Comparison of ENCODE assay signal across 8 mouse cellular contexts in genomic region chr10:81379183-81379553, GRCm38 (mm10). TPM values are rescaled to one million over a fixed set of nuclear protein-coding genes. Genes with fewer than 3 reads are reported as not detected.
DNase-seq lines count a peak whose midpoint lies in the region; ATAC-seq and TF ChIP-seq lines count a peak whose summit lies in the region.

No protein-coding gene starts in this region.

- H3K9ac ChIP-seq in heart, adult 2 months (ENCODE audit: low read depth, low read length), result no peak overlapping the region
- no peak overlapping the region; the same call in 1 of the 2 replicates for H3K9ac ChIP-seq in forebrain, postnatal 0 days
- H3K9ac ChIP-seq in liver, embryonic 16.5 days (ENCODE audit: low read depth, low read length), result peak overlapping the region; percentile 75

- ATAC-seq in forebrain, postnatal 0 days, result no peak
- ATAC-seq in liver, embryonic 16.5 days (ENCODE audit: low read depth), result no peak

- H3K9me3 ChIP-seq in E14TG2a.4 (ENCODE audit: low read length), result no peaks in the 10 kb centered on the region
- no peaks in the 10 kb centered on the region for H3K9me3 ChIP-seq in forebrain, postnatal 0 days (ENCODE audit: low read length)
- H3K9me3 ChIP-seq in liver, embryonic 16.5 days (replicated peaks; ENCODE audit: control insufficient read depth, low read length), result no peaks in the 10 kb centered on the region

- H3K79me2 ChIP-seq in heart, adult 2 months (replicated peaks; ENCODE audit: control insufficient read depth, insufficient read depth, low read length), result peaks cover 2% of the 10 kb centered on the region

- intact Hi-C loops in heart, adult 2 months (cut with DNase I), result no loop called here
- intact Hi-C loops in heart, postnatal 14 days (cut with DNase I), result no loop called here

- DNase-seq in heart, adult 2 months, result no peak
- no peak for DNase-seq in heart, postnatal 14 days
- no peak for DNase-seq in forebrain, postnatal 0 days
- DNase-seq in adrenal gland, adult 8-10 months, result no peak
- DNase-seq in layer of hippocampus, adult 11-12 months (ENCODE audit: low spot score), result no peak
- no peak for DNase-seq in right cerebral cortex, postnatal 10 days (ENCODE audit: low spot score in 2 of 2)

- 59% methylated on average over 3 of the region's 3 CpGs for WGBS in heart, adult 2 months
- 56% methylated on average over 3 of the region's 3 CpGs for WGBS in forebrain, postnatal 0 days
- WGBS in liver, embryonic 16.5 days (ENCODE audit: insufficient replicate concordance), result 54% methylated on average over 3 of the region's 3 CpGs

- H3K4me2 ChIP-seq in forebrain, postnatal 0 days (ENCODE audit: low read depth), result peak overlapping the region; percentile 92
- peak overlapping the region; percentile 83 for H3K4me2 ChIP-seq in liver, embryonic 16.5 days (ENCODE audit: low read depth, low read length)

- no peak for TF ChIP-seq EP300 in heart, adult 2 months (IDR thresholded peaks at IDR 0.05; ENCODE audit: insufficient read depth, low read depth, low read length)

- no peak for TF ChIP-seq POLR2A in heart, adult 2 months (IDR thresholded peaks at IDR 0.05; ENCODE audit: insufficient read depth, low read depth, low read length)

- H3K36me3 ChIP-seq in heart, adult 2 months (ENCODE audit: control insufficient read depth, insufficient read depth, low read length), result no peaks in the 10 kb centered on the region
- peaks cover 34% of the 10 kb centered on the region for H3K36me3 ChIP-seq in E14TG2a.4 (ENCODE audit: insufficient read depth, low read length)
- peaks cover 6% of the 10 kb centered on the region; the same call in 1 of the 2 replicates for H3K36me3 ChIP-seq in forebrain, postnatal 0 days (ENCODE audit: insufficient read depth)
- peaks cover 21% of the 10 kb centered on the region for H3K36me3 ChIP-seq in liver, embryonic 16.5 days (ENCODE audit: control insufficient read depth, insufficient read depth)

- H3K27ac ChIP-seq in heart, adult 2 months, result peak overlapping the region; percentile 72
- H3K27ac ChIP-seq in forebrain, postnatal 0 days (ENCODE audit: low read depth, low read length), result 0 out of 2 replicates have a peak overlapping the region, but pooled peaks have one; percentile 10
- peak overlapping the region; percentile 100 for H3K27ac ChIP-seq in liver, embryonic 16.5 days (ENCODE audit: low read length)

- H3K27me3 ChIP-seq in heart, adult 2 months (ENCODE audit: control insufficient read depth, insufficient read depth, low read length), result no peaks in the 10 kb centered on the region
- H3K27me3 ChIP-seq in E14TG2a.4 (ENCODE audit: insufficient read depth, low read length), result no peaks in the 10 kb centered on the region
- no peaks in the 10 kb centered on the region for H3K27me3 ChIP-seq in forebrain, postnatal 0 days (ENCODE audit: insufficient read depth, low read length)
- no peaks in the 10 kb centered on the region for H3K27me3 ChIP-seq in liver, embryonic 16.5 days (ENCODE audit: control insufficient read depth, insufficient read depth, low read depth, low read length)

- H3K4me1 ChIP-seq in heart, adult 2 months (ENCODE audit: control insufficient read depth, insufficient read depth, low read length), result peaks cover 4% of the 10 kb centered on the region; the same call in 1 of the 2 replicates
- peaks cover 64% of the 10 kb centered on the region for H3K4me1 ChIP-seq in E14TG2a.4 (replicated peaks; ENCODE audit: low read depth, low read length)
- H3K4me1 ChIP-seq in forebrain, postnatal 0 days (ENCODE audit: insufficient read depth), result peaks cover 22% of the 10 kb centered on the region
- peaks cover 66% of the 10 kb centered on the region for H3K4me1 ChIP-seq in liver, embryonic 16.5 days (ENCODE audit: control insufficient read depth, low read depth, low read length)

- peak overlapping the region; percentile 60 for H3K4me3 ChIP-seq in heart, adult 2 months
- H3K4me3 ChIP-seq in E14TG2a.4 (replicated peaks; ENCODE audit: low read length), result peak overlapping the region; percentile 78
- peak overlapping the region; percentile 71 for H3K4me3 ChIP-seq in forebrain, postnatal 0 days (ENCODE audit: low read depth, low read length)
- H3K4me3 ChIP-seq in liver, embryonic 16.5 days (ENCODE audit: low read depth, low read length), result peak overlapping the region; percentile 69

- no peak for TF ChIP-seq CTCF in heart, adult 2 months (IDR thresholded peaks at IDR 0.05)
- TF ChIP-seq CTCF in E14TG2a.4 (conservative IDR thresholded peaks at IDR 0.05; ENCODE audit: low read length), result no peak
- TF ChIP-seq CTCF in forebrain, postnatal 0 days (IDR thresholded peaks at IDR 0.05; ENCODE audit: low read depth), result no peak

RNA-seq across cellular contexts. Expression of gene Fzr1, which starts 0.9 kb away (rescaled TPM):
- 10 to 100 TPM; 29.9 to 31.5 TPM for total RNA-seq in heart, adult 2 months (2021)
- 49.3 and 56.1 TPM in 2 replicates for polyA plus RNA-seq in heart, adult 2 months (2012; rRNA removed)
- 10 to 100 TPM; 30.5 to 32.7 TPM for total RNA-seq in heart, postnatal 14 days (2021)
- total RNA-seq in forebrain, postnatal 0 days (2014; rRNA removed), result 60.2 and 67.2 TPM in 2 replicates
- polyA plus RNA-seq in forebrain, postnatal 0 days (2015; fragmentation: Nextera tagmentation; extraction: Ambion mirVana), result 128 and 132 TPM in 2 replicates
- 128 and 138 TPM in 2 replicates for polyA plus RNA-seq in liver, embryonic 16.5 days (2015; fragmentation: Nextera tagmentation; extraction: Ambion mirVana)
- 10 to 100 TPM; 47.1 to 52.7 (median 49.9) TPM for total RNA-seq in adrenal gland, adult 8-10 months (2022)

RNA-seq across cellular contexts. Expression of gene Dohh, which starts 5.1 kb away (rescaled TPM):
- total RNA-seq in heart, adult 2 months (2021), result 10 to 100 TPM; 46.6 to 53.8 TPM
- polyA plus RNA-seq in heart, adult 2 months (2012; rRNA removed), result 48.5 and 56.9 TPM in 2 replicates
- total RNA-seq in heart, postnatal 14 days (2021), result 10 to 100 TPM; 47.6 to 55.3 TPM
- 126 and 139 TPM in 2 replicates for total RNA-seq in forebrain, postnatal 0 days (2014; rRNA removed)
- polyA plus RNA-seq in forebrain, postnatal 0 days (2015; fragmentation: Nextera tagmentation; extraction: Ambion mirVana), result 111 and 125 TPM in 2 replicates
- 46.3 and 48.3 TPM in 2 replicates for polyA plus RNA-seq in liver, embryonic 16.5 days (2015; fragmentation: Nextera tagmentation; extraction: Ambion mirVana)
- 10 to 100 TPM; 49.8 to 60.2 (median 55.0) TPM for total RNA-seq in adrenal gland, adult 8-10 months (2022)

RNA-seq across cellular contexts. Expression of gene Gm48551, which starts 5.1 kb away (rescaled TPM):
- total RNA-seq in heart, adult 2 months (2021), result 1 to 10 TPM in 1 of 2 experiments, under 1 TPM in 1; 0.73 to 1.9 TPM
- polyA plus RNA-seq in heart, adult 2 months (2012; rRNA removed), result 2.1 and 3.5 TPM in 2 replicates
- total RNA-seq in heart, postnatal 14 days (2021), result under 1 TPM; 0.51 to 0.84 TPM
- total RNA-seq in forebrain, postnatal 0 days (2014; rRNA removed), result 2.5 and 3.3 TPM in 2 replicates
- 5.0 and 7.3 TPM in 2 replicates for polyA plus RNA-seq in forebrain, postnatal 0 days (2015; fragmentation: Nextera tagmentation; extraction: Ambion mirVana)
- polyA plus RNA-seq in liver, embryonic 16.5 days (2015; fragmentation: Nextera tagmentation; extraction: Ambion mirVana), result 0.54 and 0.55 TPM in 2 replicates
- 1 to 10 TPM in 2 of 4 experiments, under 1 TPM in 2; 0.65 to 2.9 (median 1.0) TPM for total RNA-seq in adrenal gland, adult 8-10 months (2022)

RNA-seq across cellular contexts. Expression of gene Gm48552, which starts 9.6 kb away (rescaled TPM):
- total RNA-seq in heart, adult 2 months (2021), result 1 to 10 TPM in 1 of 2 experiments, not detected in 1; 1.2 TPM
- 0.88 and 1.2 TPM in 2 replicates for polyA plus RNA-seq in heart, adult 2 months (2012; rRNA removed)
- total RNA-seq in heart, postnatal 14 days (2021), result under 1 TPM; 0.65 to 0.83 TPM
- total RNA-seq in forebrain, postnatal 0 days (2014; rRNA removed), result 5.8 and 16.6 TPM in 2 replicates
- 1.9 and 3.7 TPM in 2 replicates for polyA plus RNA-seq in forebrain, postnatal 0 days (2015; fragmentation: Nextera tagmentation; extraction: Ambion mirVana)
- 0.44 and 0.48 TPM in 2 replicates for polyA plus RNA-seq in liver, embryonic 16.5 days (2015; fragmentation: Nextera tagmentation; extraction: Ambion mirVana)
- total RNA-seq in adrenal gland, adult 8-10 months (2022), result 1 to 10 TPM; 2.0 to 4.2 (median 2.6) TPM

RNA-seq across cellular contexts. Expression of gene 4930404N11Rik, which starts 13.6 kb away (rescaled TPM):
- total RNA-seq in heart, adult 2 months (2021), result 1 to 10 TPM in 1 of 2 experiments, under 1 TPM in 1; 0.64 to 1.1 TPM
- polyA plus RNA-seq in heart, adult 2 months (2012; rRNA removed), result 0.32 and 1.2 TPM in 2 replicates
- total RNA-seq in heart, postnatal 14 days (2021), result 1 to 10 TPM; 1.2 to 1.3 TPM
- total RNA-seq in forebrain, postnatal 0 days (2014; rRNA removed), result not detected in 2 replicates
- polyA plus RNA-seq in forebrain, postnatal 0 days (2015; fragmentation: Nextera tagmentation; extraction: Ambion mirVana), result 0.16 and 0.20 TPM in 2 replicates
- polyA plus RNA-seq in liver, embryonic 16.5 days (2015; fragmentation: Nextera tagmentation; extraction: Ambion mirVana), result 1.9 and 2.5 TPM in 2 replicates
- total RNA-seq in adrenal gland, adult 8-10 months (2022), result 1 to 10 TPM; 1.6 to 5.3 (median 2.4) TPM

Comparison
In these comparisons a context has a peak if more than half of its experiments do, and no peak if none do; other contexts are left out.
1. H3K27ac ChIP-seq: peak in every context shown above with its lines; median percentile 100 in liver, embryonic 16.5 days; 72 in heart, adult 2 months; 10 in forebrain, postnatal 0 days.